Mouse (Mus musculus) kidney, adult 2 months (tissue): ENCODE data around the gene Akap8. TPM values are rescaled to one million over a fixed set of nuclear protein-coding genes. Genes with fewer than 3 reads are reported as not detected.

Experiments used
- DNase-seq: peaks from one replicate; pipeline ENCODE4 v3.0.0; 2021
- H3K27ac ChIP-seq: fragments of 200-500 bp; 2 replicates; pipeline ENCODE4 v1.5.1; 2012; ENCODE audit warnings: low read depth, low read length, control low read depth, inconsistent platforms; ENCODE audit not compliant: insufficient read depth
- H3K27me3 ChIP-seq: fragments of 200-500 bp; replicated peaks from 2 replicates; pipeline ENCODE4 v1.6.1; 2012; ENCODE audit warnings: mild to moderate bottlenecking, moderate library complexity, low read length, inconsistent platforms; ENCODE audit not compliant: control insufficient read depth, insufficient read depth
- H3K36me3 ChIP-seq: fragments of 200-500 bp; 2 replicates; pipeline ENCODE4 v1.6.1; 2012; ENCODE audit warnings: mild to moderate bottlenecking, moderate library complexity, low read length, inconsistent platforms; ENCODE audit not compliant: control insufficient read depth, insufficient read depth
- H3K4me1 ChIP-seq: fragments of 200-500 bp; 2 replicates; pipeline ENCODE4 v1.6.1; 2011; ENCODE audit warnings: low read length; ENCODE audit not compliant: control insufficient read depth, insufficient read depth
- H3K4me3 ChIP-seq: fragments of 200-500 bp; 2 replicates; pipeline ENCODE4 v1.5.1; 2011; ENCODE audit warnings: mild to moderate bottlenecking, low read depth, low read length, control low read depth; ENCODE audit not compliant: insufficient read depth
- CTCF ChIP-seq: fragments of 200-500 bp; conservative IDR thresholded peaks from 2 replicates; pipeline ENCODE4 v1.5.1; 2011; ENCODE audit warnings: low read depth, mild to moderate bottlenecking, control low read depth, low read length, moderate library complexity, mixed read lengths; ENCODE audit not compliant: insufficient read depth, insufficient read length
- POLR2A ChIP-seq: fragments of 200-500 bp; IDR thresholded peaks from one replicate; pipeline ENCODE4 v1.6.1; 2011; ENCODE audit warnings: low read depth, low read length, control low read depth
- WGBS: fragments of 180-500 bp; shearing (Covaris S2); methylation state at CpG from one replicate; pipeline ENCODE4 v1.1.7; 2018; 5-methylcytosine and 5-hydroxymethylcytosine counted together
- polyA plus RNA-seq: library from polyadenylated mRNA; depleted of rRNA; stranded (reverse); fragments of >200 nt; gene quantifications from 2 replicates; pipeline ENCODE4 v1.2.3, GENCODE M21; 2012; rRNA removed

The Akap8 gene
- polyA plus RNA-seq, 1 experiment, result 36.9 TPM

DNA sequence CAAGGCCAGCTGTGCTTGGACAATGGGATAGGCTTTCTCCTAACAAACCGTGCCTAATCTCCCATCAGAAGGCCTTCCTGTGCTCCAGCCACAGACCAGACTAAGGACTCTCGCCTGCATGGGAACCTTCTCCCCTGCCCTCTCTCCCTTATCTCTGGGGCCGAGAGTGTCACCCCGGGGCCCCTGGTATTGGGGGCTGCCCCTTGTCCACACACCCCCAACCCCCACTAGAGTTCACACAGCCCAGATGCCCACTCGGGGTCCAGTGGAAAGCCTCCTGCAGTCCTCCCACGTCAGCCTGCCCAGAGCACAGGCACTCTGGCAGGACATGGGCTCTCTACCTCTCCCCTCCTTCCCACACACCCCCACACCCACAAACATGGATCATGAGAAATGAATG is 63.1 kb downstream of the Akap8 start:
- no peaks in the 10 kb centered on the region for H3K27me3 ChIP-seq
- no peak for DNase-seq
- WGBS, result 77% methylated on average over 6 of the region's 6 CpGs
- H3K27ac ChIP-seq, result no peak overlapping the region
- peaks cover 15% of the 10 kb centered on the region; the same call in 1 of the 2 replicates for H3K4me1 ChIP-seq
- no peak overlapping the region for H3K4me3 ChIP-seq
- no peak for TF ChIP-seq POLR2A
- TF ChIP-seq CTCF, result no peak
- H3K36me3 ChIP-seq, result no peaks in the 10 kb centered on the region; the same call in 1 of the 2 replicates

DNA sequence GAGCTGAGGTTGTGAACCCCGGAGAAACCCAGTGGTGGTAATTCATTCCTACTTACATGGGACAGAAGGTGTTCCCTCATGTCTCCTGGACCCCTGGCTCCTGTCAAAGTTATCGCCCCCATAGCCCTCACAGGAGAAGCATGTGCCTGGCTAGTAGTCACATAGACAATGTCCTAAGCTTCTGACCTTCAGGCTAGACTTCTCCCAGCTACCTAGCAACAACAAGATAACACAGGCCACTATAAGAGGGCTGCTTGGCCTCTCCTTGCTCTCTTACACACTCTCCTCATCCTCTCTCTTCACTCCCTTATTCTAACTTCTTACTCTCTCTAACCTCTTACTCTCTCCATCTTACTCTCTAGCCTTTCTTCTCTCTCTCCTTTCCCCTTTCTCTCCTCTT is 63.6 kb downstream of the Akap8 start:
- DNase-seq, result no peak
- Histone ChIP-seq H3K36me3 (no peaks in the 10 kb centered on the region; the same call in 1 of the 2 replicates), H3K4me3 (no peak overlapping the region), H3K27ac (no peak overlapping the region), H3K4me1 (peaks cover 12% of the 10 kb centered on the region; the same call in 1 of the 2 replicates), H3K27me3 (no peaks in the 10 kb centered on the region)
- TF ChIP-seq CTCF, result no peak
- TF ChIP-seq POLR2A, result no peak
- 87% methylated on average over 2 of the region's 2 CpGs for WGBS

DNA sequence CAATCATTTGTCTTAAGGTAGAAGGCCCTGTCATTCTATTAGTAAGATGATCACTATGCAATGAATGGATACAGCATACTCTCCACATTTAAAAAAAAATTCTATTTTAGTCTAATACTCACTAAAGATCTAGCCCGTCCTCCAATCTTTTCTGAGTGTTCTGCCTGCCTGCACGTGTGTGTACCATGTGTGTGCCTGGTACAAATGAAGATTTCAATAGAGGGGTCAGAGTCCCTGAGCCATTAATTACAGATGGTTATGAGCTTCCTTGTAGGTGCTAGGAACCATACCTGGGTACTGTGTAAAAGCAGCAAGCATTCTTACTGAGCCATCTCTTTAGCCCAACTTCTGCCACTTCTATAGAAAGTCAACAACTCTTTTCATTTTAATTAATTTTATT is 64.1 kb downstream of the Akap8 start:
- Histone ChIP-seq H3K36me3 (no peaks in the 10 kb centered on the region; the same call in 1 of the 2 replicates), H3K27me3 (no peaks in the 10 kb centered on the region), H3K27ac (no peak overlapping the region), H3K4me1 (peaks cover 12% of the 10 kb centered on the region; the same call in 1 of the 2 replicates), H3K4me3 (no peak overlapping the region)
- 54% methylated on average over 2 of the region's 2 CpGs for WGBS
- no peak for DNase-seq
- no peak for TF ChIP-seq CTCF
- TF ChIP-seq POLR2A, result no peak

Other genes with a start within 250 kb of the Akap8 start
- 12.0 and 16.9 TPM in 2 replicates for gene Notch3, start 154.4 kb downstream of the Akap8 start, polyA plus RNA-seq
- 1.3 TPM in 2 replicates for gene Ephx3, start 131.7 kb downstream of the Akap8 start, polyA plus RNA-seq
- 27.0 and 33.7 TPM in 2 replicates for gene Brd4, start 36.5 kb downstream of the Akap8 start, polyA plus RNA-seq
- gene Akap8l, start 29.4 kb upstream of the Akap8 start, polyA plus RNA-seq, result 71.5 and 96.4 TPM in 2 replicates
- 30.9 and 34.6 TPM in 2 replicates for gene Wiz, start 68.2 kb upstream of the Akap8 start, polyA plus RNA-seq
- 1.2 and 8.7 TPM in 2 replicates for gene Rasal3, start 82.3 kb upstream of the Akap8 start, polyA plus RNA-seq
- gene Pglyrp2, start 102.9 kb upstream of the Akap8 start, polyA plus RNA-seq, result 0.64 and 3.5 TPM in 2 replicates
- gene Cyp4f39, start 131.5 kb upstream of the Akap8 start, polyA plus RNA-seq, result 0.39 and 1.0 TPM in 2 replicates
- 16.2 and 18.1 TPM in 2 replicates for gene Cyp4f17, start 184.8 kb upstream of the Akap8 start, polyA plus RNA-seq
- gene Cyp4f16, start 215.3 kb upstream of the Akap8 start, polyA plus RNA-seq, result 11.6 and 14.3 TPM in 2 replicates